Mouse (Mus musculus): ENCODE measurements around the gene Glis2. TPM values are rescaled to one million over a fixed set of nuclear protein-coding genes. Genes with fewer than 3 reads are reported as not detected.
A peak's percentile ranks its signal among the peaks of the same experiment; 100 is the strongest.

Glis2 gene
- total and polyA plus RNA-seq, 2 experiments from 2014 or later: 11.8 to 25.4 TPM

DNA sequence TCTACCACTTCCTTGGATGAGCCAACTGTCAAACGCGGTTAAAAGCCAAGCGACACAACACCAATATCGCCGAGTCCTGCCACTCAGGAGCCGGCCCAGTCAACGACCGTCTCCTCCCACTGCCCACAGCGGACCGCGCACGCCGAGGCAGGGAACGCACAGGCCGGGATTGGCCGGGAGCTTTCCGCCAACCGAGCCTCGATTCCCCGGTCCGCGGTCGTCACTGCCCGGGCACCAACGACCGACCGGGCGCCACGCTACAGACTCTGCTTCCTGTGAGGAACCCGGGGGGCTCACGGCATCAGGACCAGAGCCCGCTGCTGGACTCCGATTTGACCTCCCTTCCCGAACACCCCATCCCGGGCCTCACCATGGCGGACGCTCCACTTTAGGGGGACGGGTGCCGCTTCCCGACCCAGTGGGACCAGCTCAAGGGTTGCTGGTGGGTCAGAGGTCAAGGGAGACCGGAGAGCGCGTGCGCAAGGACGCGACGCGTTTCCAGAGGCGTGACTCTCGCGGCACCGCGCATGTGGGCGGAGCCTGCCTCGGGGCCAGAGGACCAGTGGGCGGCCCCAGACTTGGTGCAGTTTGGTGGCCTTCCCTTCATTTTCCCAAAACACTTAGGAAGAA, 30.1 kb downstream of the Glis2 start, which contains the start of gene Pam16:
Gene Pam16 (minus strand): TSS at position 508 of the 630 bp plus-strand sequence.
- peak; percentile 90 for ATAC-seq (ENCODE audit: insufficient read depth, low read depth)
- Histone ChIP-seq H3K27me3 (ENCODE audit: control insufficient read depth, insufficient read depth, low read length) (no peaks in the 10 kb centered on the region), H3K36me3 (replicated peaks; ENCODE audit: control insufficient read depth, insufficient read depth, low read length) (peaks cover 6% of the 10 kb centered on the region), H3K4me2 (ENCODE audit: low read depth, low read length) (peak within 1 kb of the TSS; percentile 69), H3K9me3 (replicated peaks; ENCODE audit: control insufficient read depth, low read length) (no peaks in the 10 kb centered on the region), H3K4me1 (ENCODE audit: control insufficient read depth, insufficient read depth) (peaks cover 14% of the 10 kb centered on the region), H3K9ac (replicated peaks; ENCODE audit: low read depth, low read length) (peak within 1 kb of the TSS; percentile 92), H3K4me3 (ENCODE audit: low read depth, low read length) (peak within 1 kb of the TSS; percentile 88), H3K27ac (ENCODE audit: low read depth) (peak within 1 kb of the TSS; percentile 89)
- TF ChIP-seq CTCF (IDR thresholded peaks at IDR 0.05; ENCODE audit: low read depth) (no peak), EP300 (IDR thresholded peaks at IDR 0.05; ENCODE audit: low read depth) (no peak)
- WGBS: under 1% methylated on average over 55 of the region's 56 CpGs
- peak; percentile 90 for DNase-seq (ENCODE audit: low spot score)

DNA sequence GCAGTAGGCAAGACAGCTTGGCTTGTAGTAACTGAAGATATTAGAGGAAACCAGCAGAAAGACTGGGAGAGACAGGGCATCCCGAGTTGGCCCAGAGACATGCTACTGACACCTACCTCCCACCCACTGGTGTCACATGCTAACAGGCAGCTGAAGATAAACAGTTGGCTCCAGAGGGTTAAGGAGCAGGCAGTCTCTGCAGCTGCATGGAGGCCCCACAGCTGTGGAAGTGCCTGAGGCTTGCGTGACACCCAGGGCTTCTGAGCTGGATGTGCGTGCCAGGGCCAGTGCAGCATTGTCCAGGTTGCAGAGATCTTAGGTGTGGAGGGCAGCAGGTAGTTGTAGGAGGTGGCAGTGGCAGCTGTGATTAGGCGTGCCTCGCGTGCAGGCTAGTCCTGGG, 32.6 kb downstream of the Glis2 start:
- no peak overlapping the region for H3K27ac ChIP-seq (ENCODE audit: low read depth)
- H3K4me1 ChIP-seq (ENCODE audit: control insufficient read depth, insufficient read depth): peaks cover 8% of the 10 kb centered on the region
- H3K9me3 ChIP-seq (replicated peaks; ENCODE audit: control insufficient read depth, low read length): no peaks in the 10 kb centered on the region
- H3K27me3 ChIP-seq (ENCODE audit: control insufficient read depth, insufficient read depth, low read length): no peaks in the 10 kb centered on the region
- H3K36me3 ChIP-seq (replicated peaks; ENCODE audit: control insufficient read depth, insufficient read depth, low read length): peaks cover 10% of the 10 kb centered on the region
- H3K4me3 ChIP-seq (ENCODE audit: low read depth, low read length): no peak overlapping the region
- ATAC-seq (ENCODE audit: insufficient read depth, low read depth): no peak
- no peak overlapping the region for H3K4me2 ChIP-seq (ENCODE audit: low read depth, low read length)
- DNase-seq (ENCODE audit: low spot score): no peak
- 56% methylated on average over 6 of the region's 6 CpGs for WGBS
- TF ChIP-seq EP300 (IDR thresholded peaks at IDR 0.05; ENCODE audit: low read depth) (no peak), CTCF (IDR thresholded peaks at IDR 0.05; ENCODE audit: low read depth) (no peak)
- no peak overlapping the region for H3K9ac ChIP-seq (replicated peaks; ENCODE audit: low read depth, low read length)

DNA sequence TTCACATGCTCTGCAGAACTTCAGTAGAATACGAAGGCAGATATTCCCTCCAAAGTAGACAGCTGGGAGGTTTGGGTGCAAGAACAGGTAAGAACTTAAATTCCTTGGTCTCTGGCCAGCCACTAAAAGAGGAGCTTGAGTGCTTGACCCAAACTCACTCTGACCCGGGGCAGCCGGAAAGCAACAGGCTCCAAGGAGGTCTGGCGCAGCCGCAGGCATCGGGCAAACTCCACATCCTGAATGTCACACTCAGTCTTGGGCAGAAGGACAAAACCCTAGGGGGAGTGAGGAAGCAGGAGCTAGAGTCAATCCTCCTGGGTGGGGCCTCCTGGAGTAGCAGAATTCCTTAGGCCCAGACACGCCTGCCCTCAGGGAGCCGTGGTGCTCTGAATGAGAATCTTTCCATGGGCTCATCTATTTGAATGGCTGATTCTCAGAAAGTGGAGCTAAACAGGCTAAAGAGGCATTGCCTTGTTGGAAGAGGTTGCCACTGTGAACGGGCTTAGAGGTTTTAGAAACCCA, 34.4 kb downstream of the Glis2 start:
- H3K4me2 ChIP-seq (ENCODE audit: low read depth, low read length): no peak overlapping the region
- peaks cover 16% of the 10 kb centered on the region for H3K36me3 ChIP-seq (replicated peaks; ENCODE audit: control insufficient read depth, insufficient read depth, low read length)
- no peaks in the 10 kb centered on the region for H3K27me3 ChIP-seq (ENCODE audit: control insufficient read depth, insufficient read depth, low read length)
- TF ChIP-seq CTCF (IDR thresholded peaks at IDR 0.05; ENCODE audit: low read depth) (no peak), EP300 (IDR thresholded peaks at IDR 0.05; ENCODE audit: low read depth) (no peak)
- 87% methylated on average over 9 of the region's 9 CpGs for WGBS
- no peaks in the 10 kb centered on the region for H3K9me3 ChIP-seq (replicated peaks; ENCODE audit: control insufficient read depth, low read length)
- DNase-seq (ENCODE audit: low spot score) (no peak), ATAC-seq (ENCODE audit: insufficient read depth, low read depth) (no peak)
- peaks cover 2% of the 10 kb centered on the region for H3K4me1 ChIP-seq (ENCODE audit: control insufficient read depth, insufficient read depth)
- no peak overlapping the region for H3K4me3 ChIP-seq (ENCODE audit: low read depth, low read length)
- H3K27ac ChIP-seq (ENCODE audit: low read depth): no peak overlapping the region
- H3K9ac ChIP-seq (replicated peaks; ENCODE audit: low read depth, low read length): no peak overlapping the region

DNA sequence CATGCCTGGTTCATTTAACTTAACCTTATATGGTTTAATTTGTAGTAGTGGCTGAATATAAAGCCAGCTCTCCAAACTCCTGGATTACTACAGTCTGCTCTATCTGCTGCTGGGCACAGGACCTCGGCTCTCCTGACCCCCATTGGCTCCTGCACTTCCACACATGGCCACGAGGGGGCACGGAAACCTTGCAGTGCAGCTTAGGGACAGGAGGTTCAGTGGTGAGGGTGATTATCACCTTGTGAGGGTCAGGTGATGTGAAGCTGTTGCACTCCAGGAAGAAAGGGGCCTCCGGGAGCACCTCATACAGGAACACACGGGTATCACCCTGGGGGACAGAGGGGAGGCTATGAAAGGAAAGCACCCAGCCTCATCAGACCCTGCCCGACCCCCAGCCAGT, 35.4 kb downstream of the Glis2 start:
- no peak overlapping the region for H3K4me2 ChIP-seq (ENCODE audit: low read depth, low read length)
- ATAC-seq (ENCODE audit: insufficient read depth, low read depth): peak; percentile 67
- TF ChIP-seq EP300 (IDR thresholded peaks at IDR 0.05; ENCODE audit: low read depth) (no peak), CTCF (IDR thresholded peaks at IDR 0.05; ENCODE audit: low read depth) (peak; percentile 99)
- H3K4me1 ChIP-seq (ENCODE audit: control insufficient read depth, insufficient read depth): peaks cover 4% of the 10 kb centered on the region; the same call in 1 of the 2 replicates
- peak; percentile 68 for DNase-seq (ENCODE audit: low spot score)
- no peak overlapping the region for H3K9ac ChIP-seq (replicated peaks; ENCODE audit: low read depth, low read length)
- H3K27ac ChIP-seq (ENCODE audit: low read depth): no peak overlapping the region
- no peaks in the 10 kb centered on the region for H3K27me3 ChIP-seq (ENCODE audit: control insufficient read depth, insufficient read depth, low read length)
- H3K4me3 ChIP-seq (ENCODE audit: low read depth, low read length): no peak overlapping the region
- 18% methylated on average over 6 of the region's 6 CpGs for WGBS
- H3K36me3 ChIP-seq (replicated peaks; ENCODE audit: control insufficient read depth, insufficient read depth, low read length): peaks cover 21% of the 10 kb centered on the region
- no peaks in the 10 kb centered on the region for H3K9me3 ChIP-seq (replicated peaks; ENCODE audit: control insufficient read depth, low read length)

DNA sequence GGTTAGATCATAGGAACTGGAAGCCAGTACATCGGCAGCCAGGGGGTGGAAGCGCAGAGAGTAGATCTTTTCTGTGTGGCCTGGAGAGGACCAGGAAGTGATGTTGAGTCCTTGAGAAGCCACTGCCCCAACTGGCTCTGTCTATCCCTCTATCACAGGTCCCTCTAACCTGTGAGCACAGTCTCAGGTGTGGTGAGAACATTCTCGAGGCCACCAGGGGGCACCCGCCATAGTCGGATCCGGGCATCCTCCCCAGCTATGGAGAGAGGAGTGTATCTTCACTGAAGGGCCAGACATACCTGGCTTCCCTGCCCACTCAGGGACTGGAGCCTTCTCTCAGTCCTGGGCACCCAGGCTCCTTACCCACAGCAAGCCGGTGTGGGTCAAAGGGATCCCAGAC, 37.5 kb downstream of the Glis2 start:
- no peak for TF ChIP-seq EP300 (IDR thresholded peaks at IDR 0.05; ENCODE audit: low read depth)
- TF ChIP-seq CTCF (IDR thresholded peaks at IDR 0.05; ENCODE audit: low read depth): peak; percentile 46
- peaks cover 21% of the 10 kb centered on the region; the same call in 1 of the 2 replicates for H3K36me3 ChIP-seq (replicated peaks; ENCODE audit: control insufficient read depth, insufficient read depth, low read length)
- ATAC-seq (ENCODE audit: insufficient read depth, low read depth) (peak; percentile 21; the same call in 1 of the 2 replicates), DNase-seq (ENCODE audit: low spot score) (no peak)
- 44% methylated on average over 7 of the region's 7 CpGs for WGBS
- no peak overlapping the region for H3K4me2 ChIP-seq (ENCODE audit: low read depth, low read length)
- H3K9ac ChIP-seq (replicated peaks; ENCODE audit: low read depth, low read length): no peak overlapping the region
- no peak overlapping the region for H3K27ac ChIP-seq (ENCODE audit: low read depth)
- no peak overlapping the region for H3K4me3 ChIP-seq (ENCODE audit: low read depth, low read length)
- no peaks in the 10 kb centered on the region for H3K9me3 ChIP-seq (replicated peaks; ENCODE audit: control insufficient read depth, low read length)
- H3K27me3 ChIP-seq (ENCODE audit: control insufficient read depth, insufficient read depth, low read length): no peaks in the 10 kb centered on the region
- H3K4me1 ChIP-seq (ENCODE audit: control insufficient read depth, insufficient read depth): peaks cover 16% of the 10 kb centered on the region

Measured in heart, postnatal 0 days (tissue).